Mouse (Mus musculus): ENCODE measurements around the gene Hnrnpa1. TPM values are rescaled to one million over a fixed set of nuclear protein-coding genes. Genes with fewer than 3 reads are reported as not detected.
"Not testable (repeated sequence)": the region's sequence is repeated elsewhere in the genome, so short reads cannot be mapped to it uniquely, and the experiment has no call there.

Gene Hnrnpa1
- polyA plus RNA-seq, 1 experiment from 2014 or later: 1,035 TPM

- H3K4me1 ChIP-seq (ENCODE audit: insufficient read depth): peaks cover 14% of the 10 kb centered on the region; the same call in 1 of the 2 replicates
- ATAC-seq (ENCODE audit: insufficient read depth) (peak; percentile 80), DNase-seq (peak; percentile 48)
- H3K4me3 ChIP-seq (ENCODE audit: low read depth, low read length): 0 out of 2 replicates have a peak within 1 kb of the TSS, but pooled peaks have one; percentile 0
- peak within 1 kb of the TSS; percentile 51 for H3K4me2 ChIP-seq
- H3K36me3 ChIP-seq (ENCODE audit: insufficient read depth): no peaks in the 10 kb centered on the region
- no peak for TF ChIP-seq CTCF (IDR thresholded peaks at IDR 0.05; ENCODE audit: low read depth)
- H3K9me3 ChIP-seq (ENCODE audit: low read depth, low read length): no peaks in the 10 kb centered on the region
- 8% methylated on average over 15 of the region's 15 CpGs for WGBS
- 0 out of 2 replicates have a peak within 1 kb of the TSS, but pooled peaks have one; percentile 24 for H3K9ac ChIP-seq
- H3K27ac ChIP-seq (ENCODE audit: low read depth): no peak within 1 kb of the TSS; the same call in 1 of the 2 replicates
- H3K27me3 ChIP-seq (ENCODE audit: insufficient read depth, low read length): no peaks in the 10 kb centered on the region
These were observed 17.8 kb downstream of the Hnrnpa1 start, which contains the start of gene Nfe2 for GRCm38 (mm10) chr15:103257790-103258728. Gene Nfe2 (minus strand): TSS chr15:103258403.

- no peak for TF ChIP-seq CTCF (IDR thresholded peaks at IDR 0.05; ENCODE audit: low read depth)
- ATAC-seq (ENCODE audit: insufficient read depth) (no peak), DNase-seq (no peak)
- Histone ChIP-seq H3K4me2 (no peak overlapping the region), H3K27ac (ENCODE audit: low read depth) (no peak overlapping the region), H3K9ac (no peak overlapping the region), H3K4me1 (ENCODE audit: insufficient read depth) (peaks cover 14% of the 10 kb centered on the region; the same call in 1 of the 2 replicates), H3K27me3 (ENCODE audit: insufficient read depth, low read length) (no peaks in the 10 kb centered on the region), H3K4me3 (ENCODE audit: low read depth, low read length) (no peak overlapping the region), H3K9me3 (ENCODE audit: low read depth, low read length) (no peaks in the 10 kb centered on the region), H3K36me3 (ENCODE audit: insufficient read depth) (no peaks in the 10 kb centered on the region)
- WGBS: 89% methylated on average over 5 of the region's 5 CpGs
These were observed 18.9 kb downstream of the Hnrnpa1 start for GRCm38 (mm10) chr15:103259162-103259561.

- H3K4me1 ChIP-seq (ENCODE audit: insufficient read depth): peaks cover 8% of the 10 kb centered on the region; the same call in 1 of the 2 replicates
- ATAC-seq (ENCODE audit: insufficient read depth) (no peak), DNase-seq (peak; percentile 42)
- H3K4me2 ChIP-seq: no peak overlapping the region
- no peaks in the 10 kb centered on the region for H3K27me3 ChIP-seq (ENCODE audit: insufficient read depth, low read length)
- H3K9me3 ChIP-seq (ENCODE audit: low read depth, low read length): no peaks in the 10 kb centered on the region
- 39% methylated on average over 1 of the region's 1 CpGs for WGBS
- H3K36me3 ChIP-seq (ENCODE audit: insufficient read depth): no peaks in the 10 kb centered on the region
- no peak overlapping the region for H3K4me3 ChIP-seq (ENCODE audit: low read depth, low read length)
- no peak overlapping the region for H3K27ac ChIP-seq (ENCODE audit: low read depth)
- TF ChIP-seq CTCF (IDR thresholded peaks at IDR 0.05; ENCODE audit: low read depth): no peak
- no peak overlapping the region for H3K9ac ChIP-seq
These were observed 19.8 kb downstream of the Hnrnpa1 start for GRCm38 (mm10) chr15:103259989-103260388.

GRCm38 (mm10) chr15:103264794-103265193 is 24.6 kb downstream of the Hnrnpa1 start:
- no peak for DNase-seq
- no peak overlapping the region for H3K27ac ChIP-seq (ENCODE audit: low read depth)
- WGBS: 84% methylated on average over 2 of the region's 2 CpGs
- no peak for TF ChIP-seq CTCF (IDR thresholded peaks at IDR 0.05; ENCODE audit: low read depth)
- no peaks in the 10 kb centered on the region for H3K4me1 ChIP-seq (ENCODE audit: insufficient read depth)
- no peak overlapping the region for H3K4me2 ChIP-seq
- no peak for ATAC-seq (ENCODE audit: insufficient read depth)
- no peak overlapping the region for H3K4me3 ChIP-seq (ENCODE audit: low read depth, low read length)
- H3K36me3 ChIP-seq (ENCODE audit: insufficient read depth): no peaks in the 10 kb centered on the region
- no peaks in the 10 kb centered on the region for H3K27me3 ChIP-seq (ENCODE audit: insufficient read depth, low read length)
- no peak overlapping the region for H3K9ac ChIP-seq
- H3K9me3 ChIP-seq (ENCODE audit: low read depth, low read length): no peaks in the 10 kb centered on the region

GRCm38 (mm10) chr15:103268903-103269302 is 28.7 kb downstream of the Hnrnpa1 start:
- TF ChIP-seq CTCF (IDR thresholded peaks at IDR 0.05; ENCODE audit: low read depth): no peak
- H3K27me3 ChIP-seq (ENCODE audit: insufficient read depth, low read length): no peaks in the 10 kb centered on the region
- no peak for ATAC-seq (ENCODE audit: insufficient read depth)
- no peak overlapping the region for H3K4me3 ChIP-seq (ENCODE audit: low read depth, low read length)
- H3K27ac ChIP-seq (ENCODE audit: low read depth): no peak overlapping the region
- H3K9ac ChIP-seq: no peak overlapping the region
- H3K9me3 ChIP-seq (ENCODE audit: low read depth, low read length): no peaks in the 10 kb centered on the region
- no peaks in the 10 kb centered on the region for H3K36me3 ChIP-seq (ENCODE audit: insufficient read depth)
- H3K4me1 ChIP-seq (ENCODE audit: insufficient read depth): no peaks in the 10 kb centered on the region
- no peak overlapping the region for H3K4me2 ChIP-seq
- 79% methylated on average over 4 of the region's 4 CpGs for WGBS
- DNase-seq: no peak

GRCm38 (mm10) chr15:103272419-103273279 is 32.4 kb downstream of the Hnrnpa1 start, which contains the start of gene Copz1:
Gene Copz1 (plus strand): TSS chr15:103272714.
- peak; percentile 100 for ATAC-seq (ENCODE audit: insufficient read depth)
- Histone ChIP-seq H3K4me2 (peak within 1 kb of the TSS; percentile 71), H3K9ac (peak within 1 kb of the TSS; percentile 82), H3K36me3 (ENCODE audit: insufficient read depth) (no peaks in the 10 kb centered on the region), H3K27me3 (ENCODE audit: insufficient read depth, low read length) (no peaks in the 10 kb centered on the region), H3K9me3 (ENCODE audit: low read depth, low read length) (no peaks in the 10 kb centered on the region), H3K27ac (ENCODE audit: low read depth) (peak within 1 kb of the TSS; percentile 40; the same call in 1 of the 2 replicates), H3K4me1 (ENCODE audit: insufficient read depth) (no peaks in the 10 kb centered on the region), H3K4me3 (ENCODE audit: low read depth, low read length) (peak within 1 kb of the TSS; percentile 77)
- WGBS: under 1% methylated on average over 38 of the region's 38 CpGs
- peak; percentile 99 for DNase-seq
- peak; percentile 41 for TF ChIP-seq CTCF (IDR thresholded peaks at IDR 0.05; ENCODE audit: low read depth)

GRCm38 (mm10) chr15:103275943-103276342 is 35.7 kb downstream of the Hnrnpa1 start:
- H3K4me2 ChIP-seq; H3K4me3 ChIP-seq (ENCODE audit: low read depth, low read length); H3K4me1 ChIP-seq (ENCODE audit: insufficient read depth); DNase-seq; H3K36me3 ChIP-seq (ENCODE audit: insufficient read depth); H3K27ac ChIP-seq (ENCODE audit: low read depth); H3K27me3 ChIP-seq (ENCODE audit: insufficient read depth, low read length); ATAC-seq (ENCODE audit: insufficient read depth); H3K9ac ChIP-seq; H3K9me3 ChIP-seq (ENCODE audit: low read depth, low read length): not testable (repeated sequence)
- 91% methylated on average over 3 of the region's 3 CpGs for WGBS
